Mouse (Mus musculus) mouse embryonic stem cell (cell line): ENCODE results near the gene Sgsm3.

Source experiments
- in situ Hi-C, 2 experiments: fragments of 300-500 bp; cut with MboI; formaldehyde crosslinking; loops; 1 replicate in 1 of 2; 3 replicates in 1 of 2; pipeline ENCODE4 v1.14.3; 2019 to 2020; ENCODE audit warnings: low sequenced_read_pairs in 2 of 2, low pct_unique_long_range_greater_than_20kb in 1 of 2, mixed read lengths in 1 of 2; ENCODE audit not compliant: unreplicated experiment in 1 of 2

Gene Sgsm3

GRCm38 (mm10) chr15:81046061-81046460 lies 68.5 kb downstream of the Sgsm3 start:
- in situ Hi-C loops: no loop called here

DNA sequence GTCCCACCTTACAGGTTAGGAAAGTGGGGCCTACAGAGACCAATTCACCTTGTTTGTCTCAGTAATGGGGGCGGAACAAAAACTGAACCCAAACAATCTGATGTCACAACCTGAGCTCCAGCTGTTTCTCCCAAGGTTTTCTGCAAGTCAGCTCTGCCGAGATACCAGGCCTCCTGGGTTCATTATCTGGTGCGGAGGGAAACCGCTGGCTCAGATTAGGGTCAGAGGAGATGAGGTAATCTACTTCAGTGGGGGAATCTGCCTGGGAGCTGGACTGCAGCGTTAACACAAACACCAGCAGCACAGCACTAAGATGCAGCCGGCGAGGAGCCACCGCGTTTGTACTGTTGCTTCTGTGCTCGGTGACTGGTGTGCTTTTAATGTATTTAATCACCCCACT lies 69.9 kb downstream of the Sgsm3 start:
- in situ Hi-C loops: no loop called here

DNA sequence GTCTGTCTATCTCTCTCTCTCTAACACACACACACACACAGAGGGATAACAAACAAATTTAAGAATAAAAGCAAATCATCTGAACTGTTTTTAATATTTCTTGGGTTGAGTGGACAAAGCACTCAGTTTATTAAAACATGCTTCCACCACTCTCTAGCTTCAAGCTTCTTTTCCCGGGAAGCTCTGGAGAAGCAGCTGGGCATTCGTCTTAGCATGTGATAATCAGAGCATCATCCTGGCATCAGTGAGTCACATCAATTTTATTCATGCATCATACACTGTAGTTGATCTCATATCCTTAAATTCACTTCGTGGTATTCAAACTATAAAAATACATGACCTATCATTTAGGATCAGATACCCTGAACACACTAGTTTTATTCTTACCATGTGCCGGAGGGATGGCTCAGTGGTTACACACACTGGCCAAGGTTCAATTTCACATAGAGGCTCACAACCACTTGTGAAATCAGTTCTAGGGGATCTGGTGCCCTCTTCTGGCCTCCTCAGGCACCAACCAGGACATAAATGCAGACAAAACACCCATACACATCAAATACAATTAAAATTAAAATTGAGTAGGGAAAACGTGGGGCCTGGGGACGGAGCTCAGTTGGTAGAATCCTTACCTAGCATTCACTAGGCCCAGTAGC lies 72.0 kb downstream of the Sgsm3 start:
- in situ Hi-C loops: no loop called here

- in situ Hi-C loops: no loop called here
Measured at GRCm38 (mm10) chr15:81050488-81050887, 72.9 kb downstream of the Sgsm3 start.

DNA sequence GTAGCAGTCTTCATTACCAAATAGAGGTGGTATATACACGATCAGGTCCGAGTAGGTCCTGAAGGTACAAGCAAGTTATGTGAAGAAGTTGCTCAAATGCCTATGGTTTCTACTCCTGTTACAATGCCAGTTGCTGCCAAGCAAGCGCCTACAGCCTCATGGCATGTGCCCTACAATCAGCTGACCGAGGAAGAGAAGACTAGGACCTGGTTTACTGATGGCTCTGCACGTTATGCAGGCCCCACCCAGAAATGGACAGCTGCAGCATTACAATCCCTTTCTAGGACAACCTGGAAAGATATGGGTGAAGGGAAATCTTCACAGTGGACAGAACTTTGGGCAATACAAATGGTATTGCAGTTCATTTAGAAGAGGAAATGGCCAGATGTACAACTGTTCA lies 74.9 kb downstream of the Sgsm3 start:
- in situ Hi-C loops: no loop called here

DNA sequence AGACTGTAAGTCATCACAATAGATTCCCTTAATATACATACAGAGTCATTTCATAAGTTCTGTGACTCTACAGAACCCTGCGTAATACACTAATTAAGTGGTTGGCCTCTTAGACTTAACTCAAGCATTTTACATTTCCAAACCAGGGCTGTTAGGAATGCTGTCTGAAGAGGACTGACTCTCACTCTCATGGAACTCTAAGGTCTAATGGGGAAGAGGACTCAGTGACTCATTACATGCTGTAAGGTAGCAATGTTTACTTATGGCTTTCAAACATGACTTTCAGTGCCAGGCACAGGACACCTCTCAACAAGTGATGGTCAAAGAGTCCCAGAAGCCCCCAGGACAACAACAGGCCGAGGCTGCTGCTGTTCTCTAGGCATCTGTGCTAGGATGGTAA lies 77.9 kb downstream of the Sgsm3 start:
- in situ Hi-C loops: no loop called here

- in situ Hi-C loops: no loop called here
Measured at GRCm38 (mm10) chr15:81057736-81058135, 80.2 kb downstream of the Sgsm3 start.

- in situ Hi-C loops: no loop called here
Measured at GRCm38 (mm10) chr15:81060975-81061374, 83.4 kb downstream of the Sgsm3 start.
